Mouse (Mus musculus) 416B (cell line): ENCODE measurements at regions not wholly inside any gene's neighbourhood (a gene's known extent, or its start where the extent isn't known, plus 50 kb on each side); places are given as distances from the start of the nearest gene placed in this dataset.
"Not testable (repeated sequence)": the region's sequence is repeated elsewhere in the genome, so short reads cannot be mapped to it uniquely, and the experiment has no call there.

Experiments used
- DNase-seq: peaks from one replicate; pipeline ENCODE4 v3.0.0; 2011; ENCODE audit warnings: low read depth

GRCm38 (mm10) chr1:83970641-83971285, 393.2 kb downstream of the Pid1 start:
- no peak for DNase-seq

- DNase-seq: not testable (repeated sequence)
These were observed 399.3 kb downstream of the Pid1 start for GRCm38 (mm10) chr1:83964631-83965030.

- DNase-seq: no peak
These were observed 402.2 kb downstream of the Pid1 start for GRCm38 (mm10) chr1:83961761-83962160.

GRCm38 (mm10) chr1:83959756-83960155, 404.2 kb downstream of the Pid1 start:
- no peak for DNase-seq

GRCm38 (mm10) chr1:83922900-83923299, 441.1 kb downstream of the Pid1 start:
- DNase-seq: no peak

GRCm38 (mm10) chr1:83915454-83915853, 448.5 kb downstream of the Pid1 start:
- DNase-seq: no peak

- DNase-seq: no peak
These were observed 456.6 kb downstream of the Pid1 start for GRCm38 (mm10) chr1:83907347-83907746.

- DNase-seq: no peak
These were observed 457.1 kb downstream of the Pid1 start for GRCm38 (mm10) chr1:83906906-83907305.

- no peak for DNase-seq
These were observed 463.8 kb downstream of the Pid1 start for GRCm38 (mm10) chr1:83900135-83900534.

GRCm38 (mm10) chr1:83896650-83897049, 467.3 kb downstream of the Pid1 start:
- no peak for DNase-seq

- DNase-seq: no peak
These were observed 471.1 kb upstream of the Sphkap start for GRCm38 (mm10) chr1:83879109-83879399.

GRCm38 (mm10) chr1:83878330-83879108, 470.5 kb upstream of the Sphkap start:
- DNase-seq: no peak

- no peak for DNase-seq
These were observed 463.0 kb upstream of the Sphkap start for GRCm38 (mm10) chr1:83870853-83871567.

- no peak for DNase-seq
These were observed 461.0 kb upstream of the Sphkap start for GRCm38 (mm10) chr1:83869046-83869445.

GRCm38 (mm10) chr1:83862541-83862940, 454.5 kb upstream of the Sphkap start:
- no peak for DNase-seq

GRCm38 (mm10) chr1:83862128-83862527, 454.1 kb upstream of the Sphkap start:
- DNase-seq: no peak

- no peak for DNase-seq
These were observed 451.9 kb upstream of the Sphkap start for GRCm38 (mm10) chr1:83859732-83860424.

- DNase-seq: no peak
These were observed 446.0 kb upstream of the Sphkap start for GRCm38 (mm10) chr1:83853996-83854395.

- no peak for DNase-seq
These were observed 443.1 kb upstream of the Sphkap start for GRCm38 (mm10) chr1:83851081-83851480.

GRCm38 (mm10) chr1:83848414-83848813, 440.4 kb upstream of the Sphkap start:
- no peak for DNase-seq

- DNase-seq: no peak
These were observed 440.0 kb upstream of the Sphkap start for GRCm38 (mm10) chr1:83847992-83848391.

- DNase-seq: no peak
These were observed 436.9 kb upstream of the Sphkap start for GRCm38 (mm10) chr1:83844827-83845379.
